Mouse (Mus musculus): ENCODE measurements around the gene Siglece. TPM values are rescaled to one million over a fixed set of nuclear protein-coding genes. Genes with fewer than 3 reads are reported as not detected.

Gene Siglece
- polyA plus RNA-seq, 1 experiment: 3.8 TPM

GRCm38 (mm10) chr7:43656232-43656631 is 3.7 kb downstream of the Siglece start:
- H3K27me3 ChIP-seq (replicated peaks; ENCODE audit: control insufficient read depth, insufficient read depth, low read length): no peaks in the 10 kb centered on the region
- TF ChIP-seq CTCF (conservative IDR thresholded peaks at IDR 0.05; ENCODE audit: insufficient read depth, insufficient read length, low read depth, low read length) (no peak), POLR2A (IDR thresholded peaks at IDR 0.05; ENCODE audit: low read depth, low read length) (no peak)
- DNase-seq: no peak
- whole genome bisulfite sequencing: 32% methylated on average over 6 of the region's 6 CpGs
- H3K4me1 ChIP-seq (ENCODE audit: control insufficient read depth, insufficient read depth, low read length): no peaks in the 10 kb centered on the region
- no peaks in the 10 kb centered on the region for H3K36me3 ChIP-seq (ENCODE audit: control insufficient read depth, insufficient read depth, low read length)
- H3K4me3 ChIP-seq (ENCODE audit: insufficient read depth, low read depth, low read length): no peak overlapping the region
- H3K27ac ChIP-seq (ENCODE audit: insufficient read depth, low read depth, low read length): no peak overlapping the region

DNA sequence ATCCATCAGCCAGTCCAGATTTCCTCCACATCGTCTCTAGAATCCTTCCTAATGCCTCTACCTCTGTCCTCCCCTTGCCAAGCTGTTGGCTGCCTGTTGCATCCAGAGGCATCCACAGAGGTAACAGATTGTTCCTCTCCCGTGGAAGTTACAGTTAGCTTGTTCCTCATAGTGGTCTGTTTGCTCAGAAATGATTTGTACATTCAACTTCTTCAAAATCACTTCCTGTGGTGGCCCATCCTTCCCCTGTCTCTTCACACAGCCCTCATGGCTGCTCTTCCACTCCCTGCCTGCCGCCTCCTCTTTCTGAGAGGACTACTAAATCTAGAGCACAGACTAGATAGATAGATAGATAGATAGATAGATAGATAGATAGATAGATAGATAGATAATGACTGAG is 5.4 kb downstream of the Siglece start:
- no peak overlapping the region for H3K27ac ChIP-seq (ENCODE audit: insufficient read depth, low read depth, low read length)
- no peak for DNase-seq
- WGBS: 79% methylated on average over 3 of the region's 3 CpGs
- H3K4me3 ChIP-seq (ENCODE audit: insufficient read depth, low read depth, low read length): no peak overlapping the region
- H3K4me1 ChIP-seq (ENCODE audit: control insufficient read depth, insufficient read depth, low read length): no peaks in the 10 kb centered on the region
- no peaks in the 10 kb centered on the region for H3K27me3 ChIP-seq (replicated peaks; ENCODE audit: control insufficient read depth, insufficient read depth, low read length)
- no peak for TF ChIP-seq CTCF (conservative IDR thresholded peaks at IDR 0.05; ENCODE audit: insufficient read depth, insufficient read length, low read depth, low read length)
- TF ChIP-seq POLR2A (IDR thresholded peaks at IDR 0.05; ENCODE audit: low read depth, low read length): no peak
- H3K36me3 ChIP-seq (ENCODE audit: control insufficient read depth, insufficient read depth, low read length): no peaks in the 10 kb centered on the region

- WGBS: 88% methylated on average over 6 of the region's 6 CpGs
- H3K27ac ChIP-seq (ENCODE audit: insufficient read depth, low read depth, low read length): no peak overlapping the region
- H3K27me3 ChIP-seq (replicated peaks; ENCODE audit: control insufficient read depth, insufficient read depth, low read length): no peaks in the 10 kb centered on the region
- no peak overlapping the region for H3K4me3 ChIP-seq (ENCODE audit: insufficient read depth, low read depth, low read length)
- no peak for DNase-seq
- H3K36me3 ChIP-seq (ENCODE audit: control insufficient read depth, insufficient read depth, low read length): no peaks in the 10 kb centered on the region
- H3K4me1 ChIP-seq (ENCODE audit: control insufficient read depth, insufficient read depth, low read length): no peaks in the 10 kb centered on the region
- no peak for TF ChIP-seq POLR2A (IDR thresholded peaks at IDR 0.05; ENCODE audit: low read depth, low read length)
- no peak for TF ChIP-seq CTCF (conservative IDR thresholded peaks at IDR 0.05; ENCODE audit: insufficient read depth, insufficient read length, low read depth, low read length)
Measured at GRCm38 (mm10) chr7:43652683-43653082, 7.3 kb downstream of the Siglece start.

DNA sequence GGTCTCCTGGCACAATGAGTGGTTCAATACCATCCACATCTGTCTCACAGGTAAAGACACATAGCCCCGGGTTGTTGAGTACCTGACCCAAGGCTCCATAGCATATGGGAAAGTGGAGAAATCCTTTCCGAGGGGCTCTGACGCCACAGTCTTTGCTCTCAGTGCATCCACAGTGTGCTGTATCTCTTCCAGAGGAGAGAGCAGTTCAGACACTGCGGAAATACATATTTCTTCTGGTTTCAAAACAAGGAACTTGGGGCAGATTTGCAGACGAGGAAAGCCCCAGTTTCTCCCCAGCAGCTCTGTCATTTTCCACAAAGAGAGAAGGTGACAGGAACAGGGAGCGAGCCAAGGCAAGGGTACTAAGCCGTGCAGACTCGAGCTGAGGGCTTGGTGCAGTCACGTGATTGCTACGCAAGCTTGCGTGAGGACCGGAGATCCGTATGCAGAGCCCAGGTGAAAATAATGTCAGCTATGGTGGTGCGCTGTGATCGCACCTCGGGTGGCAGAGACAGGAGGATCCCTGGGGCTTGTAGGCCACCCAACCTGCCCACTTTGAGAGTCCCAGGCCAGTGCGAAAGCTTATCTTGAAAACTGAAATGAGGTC is 16.8 kb downstream of the Siglece start:
- H3K4me1 ChIP-seq (ENCODE audit: control insufficient read depth, insufficient read depth, low read length): no peaks in the 10 kb centered on the region
- H3K4me3 ChIP-seq (ENCODE audit: insufficient read depth, low read depth, low read length): no peak overlapping the region
- 81% methylated on average over 17 of the region's 17 CpGs for WGBS
- DNase-seq: no peak
- H3K36me3 ChIP-seq (ENCODE audit: control insufficient read depth, insufficient read depth, low read length): no peaks in the 10 kb centered on the region
- no peaks in the 10 kb centered on the region for H3K27me3 ChIP-seq (replicated peaks; ENCODE audit: control insufficient read depth, insufficient read depth, low read length)
- TF ChIP-seq POLR2A (IDR thresholded peaks at IDR 0.05; ENCODE audit: low read depth, low read length) (no peak), CTCF (conservative IDR thresholded peaks at IDR 0.05; ENCODE audit: insufficient read depth, insufficient read length, low read depth, low read length) (no peak)
- H3K27ac ChIP-seq (ENCODE audit: insufficient read depth, low read depth, low read length): no peak overlapping the region; the same call in 1 of the 2 replicates

- Histone ChIP-seq H3K4me3 (ENCODE audit: insufficient read depth, low read depth, low read length) (no peak overlapping the region), H3K4me1 (ENCODE audit: control insufficient read depth, insufficient read depth, low read length) (no peaks in the 10 kb centered on the region), H3K27me3 (replicated peaks; ENCODE audit: control insufficient read depth, insufficient read depth, low read length) (no peaks in the 10 kb centered on the region), H3K36me3 (ENCODE audit: control insufficient read depth, insufficient read depth, low read length) (no peaks in the 10 kb centered on the region), H3K27ac (ENCODE audit: insufficient read depth, low read depth, low read length) (no peak overlapping the region; the same call in 1 of the 2 replicates)
- WGBS: 65% methylated on average over 5 of the region's 5 CpGs
- TF ChIP-seq CTCF (conservative IDR thresholded peaks at IDR 0.05; ENCODE audit: insufficient read depth, insufficient read length, low read depth, low read length): no peak
- DNase-seq: peak; percentile 8
Measured at GRCm38 (mm10) chr7:43642587-43642986, 17.4 kb downstream of the Siglece start.

- H3K4me3 ChIP-seq (ENCODE audit: insufficient read depth, low read depth, low read length): no peak overlapping the region
- no peaks in the 10 kb centered on the region for H3K27me3 ChIP-seq (replicated peaks; ENCODE audit: control insufficient read depth, insufficient read depth, low read length)
- no peak overlapping the region for H3K27ac ChIP-seq (ENCODE audit: insufficient read depth, low read depth, low read length)
- WGBS: 72% methylated on average over 1 of the region's 1 CpGs
- H3K36me3 ChIP-seq (ENCODE audit: control insufficient read depth, insufficient read depth, low read length): no peaks in the 10 kb centered on the region
- H3K4me1 ChIP-seq (ENCODE audit: control insufficient read depth, insufficient read depth, low read length): no peaks in the 10 kb centered on the region
- no peak for TF ChIP-seq CTCF (conservative IDR thresholded peaks at IDR 0.05; ENCODE audit: insufficient read depth, insufficient read length, low read depth, low read length)
- TF ChIP-seq POLR2A (IDR thresholded peaks at IDR 0.05; ENCODE audit: low read depth, low read length): no peak
- no peak for DNase-seq
Measured at GRCm38 (mm10) chr7:43637118-43637517, 22.8 kb downstream of the Siglece start.

- no peak overlapping the region for H3K4me3 ChIP-seq (ENCODE audit: insufficient read depth, low read depth, low read length)
- TF ChIP-seq CTCF (conservative IDR thresholded peaks at IDR 0.05; ENCODE audit: insufficient read depth, insufficient read length, low read depth, low read length): no peak
- no peak for TF ChIP-seq POLR2A (IDR thresholded peaks at IDR 0.05; ENCODE audit: low read depth, low read length)
- no peak for DNase-seq
- H3K4me1 ChIP-seq (ENCODE audit: control insufficient read depth, insufficient read depth, low read length): no peaks in the 10 kb centered on the region
- WGBS: 52% methylated on average over 2 of the region's 2 CpGs
- no peaks in the 10 kb centered on the region for H3K27me3 ChIP-seq (replicated peaks; ENCODE audit: control insufficient read depth, insufficient read depth, low read length)
- H3K27ac ChIP-seq (ENCODE audit: insufficient read depth, low read depth, low read length): no peak overlapping the region
- H3K36me3 ChIP-seq (ENCODE audit: control insufficient read depth, insufficient read depth, low read length): no peaks in the 10 kb centered on the region
Measured at GRCm38 (mm10) chr7:43636194-43636593, 23.8 kb downstream of the Siglece start.

Data from kidney, adult 2 months (tissue).